Mouse (Mus musculus) limb, embryonic 12.5 days (tissue): Measurements from ENCODE around the gene Cd160. TPM values are rescaled to one million over a fixed set of nuclear protein-coding genes. Genes with fewer than 3 reads are reported as not detected.

Source experiments
- ATAC-seq: fragments of 200-750 bp; cut with Nextera tagmentation; 2 replicates; pipeline ENCODE4 v1.8.0; 2017; ENCODE audit warnings: low read depth, moderate TSS enrichment; ENCODE audit not compliant: insufficient number of reproducible peaks, insufficient read depth, low FRiP score, low TSS enrichment
- H3K27ac ChIP-seq: fragments of 300-500 bp; sonication (generic); 2 replicates; pipeline ENCODE4 v1.5.1; 2016; ENCODE audit warnings: mild to moderate bottlenecking, moderate library complexity
- H3K27me3 ChIP-seq: fragments of 300-500 bp; sonication (generic); 2 replicates; pipeline ENCODE4 v1.6.1; 2016; ENCODE audit warnings: mild to moderate bottlenecking, moderate library complexity
- H3K36me3 ChIP-seq: fragments of 300-500 bp; sonication (generic); 2 replicates; pipeline ENCODE4 v1.6.1; 2016; ENCODE audit warnings: mild to moderate bottlenecking, moderate library complexity
- H3K4me1 ChIP-seq: fragments of 300-500 bp; sonication (generic); replicated peaks from 2 replicates; pipeline ENCODE4 v1.6.1; 2016
- H3K4me2 ChIP-seq: fragments of 300-500 bp; sonication (generic); 2 replicates; pipeline ENCODE4 v1.6.1; 2016; ENCODE audit warnings: mild to moderate bottlenecking, moderate library complexity
- H3K4me3 ChIP-seq: fragments of 300-500 bp; sonication (generic); replicated peaks from 2 replicates; pipeline ENCODE4 v1.5.1; 2016; ENCODE audit warnings: mild to moderate bottlenecking
- H3K9ac ChIP-seq: fragments of 300-500 bp; sonication (generic); replicated peaks from 2 replicates; pipeline ENCODE4 v1.6.1; 2016; ENCODE audit warnings: mild to moderate bottlenecking, moderate library complexity
- H3K9me3 ChIP-seq: fragments of 300-500 bp; sonication (generic); 2 replicates; pipeline ENCODE4 v1.6.1; 2016; ENCODE audit warnings: mild to moderate bottlenecking, moderate library complexity
- WGBS: fragments of 180-500 bp; shearing (Covaris S2); methylation state at CpG from one replicate; pipeline ENCODE4 v1.1.7; 2016; 5-methylcytosine and 5-hydroxymethylcytosine counted together
- polyA plus RNA-seq: library from polyadenylated mRNA; unstranded; fragments of >200 nt; fragmentation: Nextera tagmentation; extraction: Ambion mirVana; gene quantifications from 2 replicates; pipeline ENCODE4 v1.2.1, GENCODE M21; 2016

Cd160 gene
- polyA plus RNA-seq: 0.08 and 0.14 TPM in 2 replicates

DNA sequence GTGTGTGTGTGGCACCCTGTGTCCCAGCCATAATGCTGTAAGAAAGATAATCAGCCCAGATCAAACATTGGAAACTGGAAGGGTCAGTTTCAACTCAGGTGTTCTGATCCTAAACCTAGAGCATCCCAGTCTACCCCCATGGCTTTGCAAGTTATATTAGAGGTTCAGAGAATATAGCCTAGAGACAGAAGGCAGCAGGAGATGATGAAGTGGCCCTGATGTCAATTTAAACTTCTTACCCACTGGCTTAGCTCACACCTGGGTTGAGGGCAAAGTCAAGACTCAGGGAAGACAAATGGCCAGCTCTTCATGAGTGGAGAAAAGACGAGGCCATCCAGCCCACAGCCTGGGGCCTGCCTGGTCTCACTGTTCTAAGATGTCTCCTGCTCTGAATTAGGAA, at the start of gene Cd160, which contains the start of gene Pdzk1:
Cd160 (minus strand) TSS at position 368 of the 400 bp plus-strand sequence.
Pdzk1 (plus strand) TSS at position 301 of the 400 bp plus-strand sequence.
- H3K4me2 ChIP-seq: no peak within 1 kb of the TSS
- no peak within 1 kb of the TSS for H3K4me3 ChIP-seq
- WGBS: 67% methylated on average over 1 of the region's 1 CpGs
- 0 out of 2 replicates have a peak, but pooled peaks cover 3% of the 10 kb centered on the region for H3K4me1 ChIP-seq
- no peak for ATAC-seq
- no peaks in the 10 kb centered on the region for H3K9me3 ChIP-seq
- H3K9ac ChIP-seq: no peak within 1 kb of the TSS
- no peaks in the 10 kb centered on the region; the same call in 1 of the 2 replicates for H3K27me3 ChIP-seq
- H3K27ac ChIP-seq: no peak within 1 kb of the TSS
- no peaks in the 10 kb centered on the region for H3K36me3 ChIP-seq

DNA sequence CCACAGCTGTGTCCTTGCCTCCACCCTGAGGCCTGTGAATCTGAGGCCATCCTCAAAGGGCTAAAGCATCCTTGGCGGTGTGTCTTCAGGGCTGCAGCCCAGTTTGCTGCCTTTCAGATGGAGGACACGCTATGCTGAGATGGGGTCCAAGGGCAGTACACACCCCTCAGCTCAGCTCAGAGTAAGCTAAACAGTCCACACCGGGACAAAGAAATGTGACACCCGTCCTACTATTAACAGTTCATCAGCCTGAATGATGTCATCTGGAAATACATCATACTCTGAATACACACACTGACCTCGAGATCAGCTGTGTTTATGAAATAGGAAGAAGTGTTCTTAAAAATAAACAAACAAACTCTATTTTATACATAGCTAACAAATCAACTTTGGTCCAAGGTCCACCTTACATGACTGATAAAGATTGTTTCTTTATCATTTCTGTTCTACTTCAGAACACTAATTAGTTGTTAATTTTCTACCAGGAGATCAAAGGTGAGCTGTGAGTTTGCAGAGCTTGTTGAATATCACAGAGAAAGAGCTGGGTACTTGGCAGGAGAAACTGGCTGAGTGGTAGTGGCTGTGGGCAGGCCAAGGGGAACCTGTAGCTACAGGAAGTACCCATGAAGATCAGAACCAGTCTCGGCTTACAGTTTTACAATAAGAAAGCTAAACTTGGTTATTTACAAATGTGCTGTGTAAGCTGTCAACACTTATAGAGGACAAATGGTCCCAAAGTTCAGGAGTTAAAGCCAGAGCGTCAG, 45.8 kb upstream of the Cd160 start:
- H3K4me3 ChIP-seq: no peak overlapping the region
- WGBS: 79% methylated on average over 7 of the region's 7 CpGs
- no peak overlapping the region for H3K4me2 ChIP-seq
- H3K9ac ChIP-seq: no peak overlapping the region
- no peaks in the 10 kb centered on the region for H3K9me3 ChIP-seq
- no peak for ATAC-seq
- no peak overlapping the region for H3K27ac ChIP-seq
- H3K36me3 ChIP-seq: peaks cover 72% of the 10 kb centered on the region
- H3K27me3 ChIP-seq: no peaks in the 10 kb centered on the region
- no peaks in the 10 kb centered on the region for H3K4me1 ChIP-seq

DNA sequence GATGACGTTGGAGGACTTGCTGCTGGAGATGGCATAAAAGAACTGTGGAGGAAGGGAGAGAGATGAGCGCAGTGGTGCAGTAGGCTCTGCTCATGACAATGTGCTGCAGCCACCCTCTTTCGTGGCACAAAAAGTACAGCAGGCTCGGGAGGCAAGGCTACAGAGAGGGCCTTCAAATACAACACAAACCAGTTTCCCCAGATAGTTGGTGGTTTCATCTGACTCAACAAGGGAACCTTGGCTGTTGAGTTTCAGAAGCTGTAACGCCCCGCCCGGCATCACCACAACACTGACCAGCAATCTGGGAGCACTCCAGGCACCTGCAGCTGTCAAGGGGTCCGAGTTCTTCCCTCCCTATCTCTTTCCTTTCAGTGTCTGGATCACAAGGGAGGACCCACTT, 43.4 kb upstream of the Cd160 start:
- Histone ChIP-seq H3K4me1 (no peaks in the 10 kb centered on the region), H3K27me3 (no peaks in the 10 kb centered on the region), H3K27ac (no peak overlapping the region), H3K36me3 (peaks cover 79% of the 10 kb centered on the region), H3K4me3 (no peak overlapping the region), H3K9me3 (no peaks in the 10 kb centered on the region), H3K4me2 (no peak overlapping the region), H3K9ac (no peak overlapping the region)
- 93% methylated on average over 8 of the region's 8 CpGs for WGBS
- ATAC-seq: no peak

DNA sequence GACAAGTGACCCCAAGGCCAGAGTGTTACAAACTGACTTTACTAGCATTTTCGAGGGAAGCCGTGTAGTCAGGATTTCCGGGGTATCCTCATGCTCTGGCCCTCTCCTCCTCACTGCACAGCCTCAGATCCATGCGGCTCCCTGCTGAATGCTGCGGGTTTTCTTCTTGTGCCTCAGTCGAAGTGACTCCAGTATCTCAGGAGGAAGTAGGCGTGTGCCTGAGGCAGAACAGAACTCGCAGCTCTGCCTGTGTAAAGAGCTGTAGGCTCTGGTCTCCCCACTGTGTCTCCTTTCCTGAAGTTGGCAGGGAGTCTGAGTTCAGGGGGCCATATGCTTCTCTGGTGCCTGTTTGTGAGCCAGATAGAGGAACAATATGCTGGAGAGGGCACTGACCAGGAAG, 41.9 kb upstream of the Cd160 start:
- Histone ChIP-seq H3K4me3 (no peak overlapping the region), H3K4me1 (no peaks in the 10 kb centered on the region), H3K36me3 (peaks cover 79% of the 10 kb centered on the region), H3K4me2 (no peak overlapping the region), H3K9ac (no peak overlapping the region), H3K27ac (no peak overlapping the region), H3K9me3 (no peaks in the 10 kb centered on the region), H3K27me3 (no peaks in the 10 kb centered on the region)
- ATAC-seq: no peak
- 87% methylated on average over 8 of the region's 8 CpGs for WGBS

DNA sequence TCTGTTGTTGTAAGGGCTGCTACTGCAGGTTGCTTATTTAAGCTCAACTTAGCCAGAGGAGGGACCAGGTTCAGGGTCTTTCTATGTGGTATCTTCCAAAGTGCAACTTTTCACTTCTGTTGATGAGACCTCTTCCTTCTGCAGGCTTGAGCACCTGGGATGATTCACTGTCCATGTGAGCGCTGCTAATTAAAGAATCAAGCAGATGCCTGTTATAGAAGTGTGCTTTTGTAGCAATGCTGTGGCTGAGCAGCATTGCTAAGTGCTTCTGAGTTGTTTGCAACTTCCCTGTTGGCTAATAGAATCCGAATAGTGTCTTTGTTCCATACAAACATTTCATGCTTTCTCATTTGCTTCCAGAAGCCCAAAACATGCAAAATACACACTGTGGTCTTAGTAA, 41.1 kb upstream of the Cd160 start:
- Histone ChIP-seq H3K4me3 (no peak overlapping the region), H3K9ac (no peak overlapping the region), H3K27ac (no peak overlapping the region), H3K9me3 (no peaks in the 10 kb centered on the region), H3K27me3 (no peaks in the 10 kb centered on the region), H3K36me3 (peaks cover 73% of the 10 kb centered on the region), H3K4me1 (no peaks in the 10 kb centered on the region), H3K4me2 (no peak overlapping the region)
- no peak for ATAC-seq
- 95% methylated on average over 2 of the region's 2 CpGs for WGBS

DNA sequence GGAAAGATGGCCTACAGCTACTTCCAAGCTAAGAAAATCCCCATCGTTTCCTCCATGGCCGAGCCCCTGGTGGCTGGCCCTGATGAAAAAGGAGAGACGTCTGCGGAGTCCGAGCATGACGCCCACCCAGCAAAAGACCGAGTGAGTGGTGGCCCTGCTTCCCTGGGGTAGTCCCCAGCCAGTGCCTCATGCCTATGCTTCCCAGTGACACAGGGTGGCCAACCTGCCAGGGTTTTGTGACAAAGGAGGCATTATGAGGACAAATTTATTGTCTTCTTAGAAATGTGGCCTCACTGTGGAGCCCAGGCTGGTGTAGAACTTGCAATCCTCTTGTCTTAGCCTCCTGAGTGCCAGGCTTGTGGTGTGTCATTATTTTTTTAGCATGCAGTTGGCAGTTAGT, 39.9 kb upstream of the Cd160 start:
- Histone ChIP-seq H3K36me3 (peaks cover 63% of the 10 kb centered on the region), H3K27me3 (no peaks in the 10 kb centered on the region)
- WGBS: 91% methylated on average over 7 of the region's 7 CpGs

DNA sequence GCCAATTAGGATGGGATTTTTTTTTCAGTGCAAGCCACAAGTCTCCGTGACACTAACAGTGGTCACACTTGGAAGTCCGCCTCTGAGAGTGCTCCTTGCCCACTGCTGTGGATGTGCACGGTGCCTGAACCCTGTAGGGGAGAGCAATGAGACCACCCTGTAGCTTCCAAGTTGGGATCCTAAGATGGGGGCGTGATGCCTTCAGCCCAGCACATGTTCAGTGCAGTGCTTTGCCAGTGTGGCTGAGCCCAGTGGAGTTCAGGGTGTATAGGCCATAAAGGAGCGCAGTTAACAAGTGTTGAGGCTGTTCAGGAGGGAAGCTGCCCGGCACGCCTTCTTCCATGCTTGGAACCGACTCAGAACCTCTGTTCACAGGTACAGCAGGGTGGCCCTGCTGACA, 39.4 kb upstream of the Cd160 start:
- H3K4me1 ChIP-seq: no peaks in the 10 kb centered on the region
- no peak overlapping the region for H3K4me2 ChIP-seq
- no peak for ATAC-seq
- WGBS: 87% methylated on average over 8 of the region's 8 CpGs
- no peaks in the 10 kb centered on the region for H3K9me3 ChIP-seq
- H3K27me3 ChIP-seq: no peaks in the 10 kb centered on the region
- H3K36me3 ChIP-seq: peaks cover 58% of the 10 kb centered on the region
- H3K4me3 ChIP-seq: no peak overlapping the region
- no peak overlapping the region for H3K27ac ChIP-seq
- H3K9ac ChIP-seq: no peak overlapping the region

More for the DNA sequence above, 39.9 kb upstream of the Cd160 start:
- no peaks in the 10 kb centered on the region for H3K9me3 ChIP-seq
- H3K9ac ChIP-seq: no peak overlapping the region
- no peak for ATAC-seq
- H3K4me3 ChIP-seq: no peak overlapping the region
- H3K27ac ChIP-seq: no peak overlapping the region
- no peak overlapping the region for H3K4me2 ChIP-seq
- no peaks in the 10 kb centered on the region for H3K4me1 ChIP-seq

DNA sequence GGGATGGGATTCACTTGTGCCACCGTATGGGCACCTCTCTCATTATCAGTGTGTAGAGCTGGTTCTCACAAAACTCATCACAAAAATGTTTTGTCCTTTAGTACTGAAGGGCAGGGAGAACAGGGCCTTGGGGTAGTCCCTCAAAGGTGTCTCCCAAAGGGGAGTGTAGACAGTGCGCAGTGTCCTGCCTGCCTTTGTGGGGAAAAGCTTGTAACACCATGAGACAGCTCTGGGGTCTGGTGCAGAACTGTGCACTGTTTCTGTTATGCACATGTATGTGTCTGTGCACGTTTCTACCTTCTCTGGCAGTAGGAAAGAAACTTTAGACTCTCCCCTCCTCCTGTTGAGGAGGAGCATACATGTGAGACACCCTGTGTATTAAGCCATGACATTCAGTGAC, 38.7 kb upstream of the Cd160 start:
- Histone ChIP-seq H3K9me3 (no peaks in the 10 kb centered on the region), H3K27me3 (no peaks in the 10 kb centered on the region), H3K9ac (no peak overlapping the region), H3K4me3 (no peak overlapping the region), H3K4me1 (no peaks in the 10 kb centered on the region), H3K4me2 (no peak overlapping the region), H3K27ac (no peak overlapping the region), H3K36me3 (peaks cover 51% of the 10 kb centered on the region)
- 92% methylated on average over 3 of the region's 3 CpGs for WGBS
- no peak for ATAC-seq

DNA sequence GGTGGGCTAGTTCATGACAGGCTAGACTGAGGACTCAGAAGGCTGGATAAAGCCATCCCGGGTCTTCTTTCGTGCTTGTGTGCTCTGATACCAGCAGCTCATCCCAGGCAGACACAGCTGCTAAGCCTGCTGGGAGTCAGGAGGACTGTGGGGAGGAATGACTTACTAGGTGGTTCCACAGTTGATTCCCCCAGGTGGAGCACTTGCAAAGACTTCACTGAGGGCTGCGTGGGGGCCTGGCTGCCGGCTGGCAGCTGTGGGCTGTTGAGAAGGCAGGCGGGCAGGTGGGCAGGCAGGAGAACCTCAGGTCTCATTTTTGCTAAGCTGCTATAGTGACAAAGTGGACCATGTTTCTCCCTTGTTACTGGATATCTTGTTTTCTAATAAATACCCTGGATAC, 31.3 kb upstream of the Cd160 start:
- no peak for ATAC-seq
- WGBS: 89% methylated on average over 5 of the region's 5 CpGs
- Histone ChIP-seq H3K4me1 (no peaks in the 10 kb centered on the region), H3K9me3 (no peaks in the 10 kb centered on the region), H3K36me3 (no peaks in the 10 kb centered on the region), H3K4me3 (no peak overlapping the region), H3K9ac (no peak overlapping the region), H3K27me3 (no peaks in the 10 kb centered on the region), H3K4me2 (no peak overlapping the region), H3K27ac (no peak overlapping the region)

DNA sequence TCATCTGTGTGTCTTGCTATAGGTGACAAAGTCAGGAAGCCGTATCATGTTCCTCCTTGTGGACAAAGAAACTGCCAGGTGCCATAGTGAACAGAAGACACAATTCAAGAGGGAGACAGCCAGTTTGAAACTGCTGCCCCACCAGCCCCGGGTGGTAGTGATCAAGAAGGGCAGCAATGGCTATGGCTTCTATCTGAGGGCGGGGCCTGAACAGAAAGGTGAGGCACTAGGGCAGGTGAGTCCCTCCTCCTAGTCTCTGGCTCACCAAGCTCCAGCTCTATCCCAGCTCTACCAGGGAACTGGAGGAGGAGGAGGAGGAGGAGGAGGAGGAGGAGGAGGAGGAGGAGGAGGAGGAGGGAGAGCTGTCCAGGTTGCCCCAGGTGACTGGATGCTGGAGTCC, 26.7 kb upstream of the Cd160 start:
- Histone ChIP-seq H3K9me3 (no peaks in the 10 kb centered on the region), H3K4me1 (no peaks in the 10 kb centered on the region), H3K4me2 (no peak overlapping the region), H3K4me3 (no peak overlapping the region), H3K36me3 (no peaks in the 10 kb centered on the region), H3K27me3 (no peaks in the 10 kb centered on the region), H3K9ac (no peak overlapping the region), H3K27ac (no peak overlapping the region)
- WGBS: 72% methylated on average over 3 of the region's 3 CpGs
- ATAC-seq: no peak

DNA sequence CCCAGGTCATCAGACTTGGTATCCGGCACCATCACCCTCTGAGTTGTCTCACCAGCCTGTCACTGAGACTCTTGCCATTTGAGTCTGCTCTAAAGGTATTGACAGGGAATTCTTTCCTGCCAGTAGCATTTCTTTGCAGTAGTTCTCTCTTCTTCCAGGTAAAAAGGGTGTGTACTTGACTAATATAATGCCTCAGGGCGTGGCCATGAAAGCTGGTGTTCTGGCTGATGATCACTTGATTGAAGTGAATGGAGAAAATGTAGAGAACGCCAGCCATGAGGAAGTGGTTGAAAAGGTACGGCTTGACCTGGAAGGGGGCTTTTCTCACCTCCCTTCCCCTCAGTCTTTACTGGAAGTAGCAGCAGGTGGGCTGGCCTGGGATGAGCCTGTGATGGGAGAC, 25.2 kb upstream of the Cd160 start:
- ATAC-seq: no peak
- H3K4me1 ChIP-seq: no peaks in the 10 kb centered on the region
- WGBS: 83% methylated on average over 4 of the region's 4 CpGs

DNA sequence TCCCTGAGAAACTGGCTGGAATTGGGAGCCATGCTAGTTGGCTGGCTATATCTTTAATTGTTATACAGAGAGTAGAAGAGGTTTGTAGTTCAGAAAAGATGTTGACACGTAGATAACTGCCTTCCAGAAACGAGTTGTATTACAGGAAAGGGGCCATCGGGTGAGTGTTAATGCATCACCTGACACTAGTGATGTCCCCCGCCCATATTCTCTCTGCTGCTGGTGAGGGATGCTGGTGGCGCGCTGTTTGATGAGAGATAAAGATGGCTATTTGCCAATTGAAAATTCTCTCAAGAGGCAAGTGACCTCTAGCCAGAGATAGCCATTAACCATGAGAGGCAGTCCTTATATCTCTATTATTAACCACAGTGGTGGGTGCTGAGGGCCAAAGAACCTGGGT, 23.4 kb upstream of the Cd160 start:
- H3K9me3 ChIP-seq: no peaks in the 10 kb centered on the region
- no peak overlapping the region for H3K4me2 ChIP-seq
- no peak for ATAC-seq
- no peak overlapping the region for H3K4me3 ChIP-seq
- H3K9ac ChIP-seq: no peak overlapping the region
- WGBS: 81% methylated on average over 6 of the region's 6 CpGs
- peaks cover 5% of the 10 kb centered on the region for H3K4me1 ChIP-seq
- H3K27me3 ChIP-seq: no peaks in the 10 kb centered on the region
- no peaks in the 10 kb centered on the region for H3K36me3 ChIP-seq
- no peak overlapping the region for H3K27ac ChIP-seq

More for the DNA sequence above, 25.2 kb upstream of the Cd160 start:
- Histone ChIP-seq H3K27me3 (no peaks in the 10 kb centered on the region), H3K9me3 (no peaks in the 10 kb centered on the region), H3K4me3 (no peak overlapping the region), H3K9ac (no peak overlapping the region), H3K27ac (no peak overlapping the region), H3K4me2 (no peak overlapping the region), H3K36me3 (no peaks in the 10 kb centered on the region)
